Mouse (Mus musculus): ENCODE measurements at regions not wholly inside any gene's neighbourhood (a gene's known extent, or its start where the extent isn't known, plus 50 kb on each side); places are given as distances from the start of the nearest gene placed in this dataset.

GRCm38 (mm10) chr3:73134316-73134715 lies 76.7 kb upstream of the Slitrk3 start:
- DNase-seq (ENCODE audit: low spot score): peak; percentile 75

- no peak for DNase-seq (ENCODE audit: low spot score)
Measured at GRCm38 (mm10) chr3:73125143-73125542, 67.5 kb upstream of the Slitrk3 start.

- DNase-seq (ENCODE audit: low spot score): no peak
Measured at GRCm38 (mm10) chr3:73109102-73109501, 51.5 kb upstream of the Slitrk3 start.

Data from retina, embryonic 14.5 days (tissue).